Comparison of ENCODE assay signal across 20 mouse cellular contexts in genomic region chr6:94553085-94553484, GRCm38 (mm10).
"Had no signal": no experiment of that assay in that cellular context is flagged by ENCODE, and none has a peak within 500 bp of the region (broad histone marks: within the 10 kb centered on the region; RNA-seq: fewer than 3 reads in every experiment).

No protein-coding gene starts in this region.

- H3K36me3 ChIP-seq: lung, embryonic 15.5 days; midbrain, embryonic 10.5 days; neural tube, embryonic 12.5 days; neural tube, embryonic 15.5 days; stomach, embryonic 15.5 days had no signal

- H3K4me1 ChIP-seq: lung, embryonic 15.5 days; midbrain, embryonic 10.5 days; neural tube, embryonic 12.5 days; neural tube, embryonic 15.5 days; stomach, embryonic 15.5 days had no signal

- H3K27me3 ChIP-seq: lung, embryonic 15.5 days; megakaryocyte, embryonic 14.5 days; neural tube, embryonic 12.5 days; neural tube, embryonic 15.5 days; stomach, embryonic 15.5 days had no signal

- H3K4me3 ChIP-seq: lung, embryonic 15.5 days; megakaryocyte, embryonic 14.5 days; midbrain, embryonic 10.5 days; neural tube, embryonic 12.5 days; neural tube, embryonic 15.5 days; stomach, embryonic 15.5 days had no signal

- H3K27ac ChIP-seq: kidney, postnatal 0 days; liver, embryonic 14.5 days; lung, embryonic 15.5 days; midbrain, embryonic 10.5 days; neural tube, embryonic 12.5 days; neural tube, embryonic 15.5 days; stomach, embryonic 15.5 days had no signal

- DNase-seq: kidney, adult 2 months; kidney, postnatal 25 days; lung, adult 18-20 months; lung, postnatal 10 days; lung, postnatal 36 days; midbrain, embryonic 14.5 days; retina, postnatal 1 day; right cerebral cortex, postnatal 25 days; spleen, adult 18-20 months; thymus, adult 2 months; thymus, postnatal 14 days; thymus, postnatal 4 days had no signal
